Mouse (Mus musculus) midbrain, embryonic 10.5 days (tissue): ENCODE results near the gene Camkv. TPM values are rescaled to one million over a fixed set of nuclear protein-coding genes. Genes with fewer than 3 reads are reported as not detected.
A peak's percentile ranks its signal among the peaks of the same experiment; 100 is the strongest.

Experiments used
- DNase-seq: peaks from one replicate; pipeline ENCODE4 v3.0.0-alpha.2; 2017; ENCODE audit warnings: low spot score
- H3K27ac ChIP-seq: fragments of 300-500 bp; sonication (generic); replicated peaks from 2 replicates; pipeline ENCODE4 v1.5.1; 2016; ENCODE audit warnings: mild to moderate bottlenecking
- H3K27me3 ChIP-seq: fragments of 300-500 bp; sonication (generic); 2 replicates; pipeline ENCODE4 v1.6.1; 2016; ENCODE audit warnings: low read depth, mild to moderate bottlenecking; ENCODE audit not compliant: poor library complexity, severe bottlenecking
- H3K36me3 ChIP-seq: fragments of 300-500 bp; sonication (generic); 2 replicates; pipeline ENCODE4 v1.6.1; 2016; ENCODE audit warnings: mild to moderate bottlenecking, moderate library complexity
- H3K4me1 ChIP-seq: fragments of 300-500 bp; sonication (generic); 2 replicates; pipeline ENCODE4 v1.6.1; 2016
- H3K4me3 ChIP-seq: fragments of 300-500 bp; sonication (generic); 2 replicates; pipeline ENCODE4 v1.5.1; 2016; ENCODE audit warnings: mild to moderate bottlenecking, moderate library complexity
- H3K9me3 ChIP-seq: fragments of 300-500 bp; sonication (generic); replicated peaks from 2 replicates; pipeline ENCODE4 v1.6.1; 2016; ENCODE audit warnings: mild to moderate bottlenecking
- WGBS: fragments of 180-500 bp; shearing (Covaris S2); methylation state at CpG from one replicate; pipeline ENCODE4 v1.1.7; 2016; 5-methylcytosine and 5-hydroxymethylcytosine counted together
- polyA plus RNA-seq: library from polyadenylated mRNA; unstranded; fragments of >200 nt; fragmentation: Nextera tagmentation; extraction: Ambion mirVana; gene quantifications from 2 replicates; pipeline ENCODE4 v1.2.1, GENCODE M21; 2016

Camkv gene
- polyA plus RNA-seq = 20.9 and 23.0 TPM in 2 replicates

- Histone ChIP-seq H3K27me3 (peaks cover 38% of the 10 kb centered on the region), H3K27ac (peak within 1 kb of the TSS; percentile 89)
- WGBS = 6% methylated on average over 3 of the region's 3 CpGs
Observed at GRCm38 (mm10) chr9:107935374-107935773, at the start of gene Camkv. Gene Camkv (plus strand): TSS chr9:107935674.

GRCm38 (mm10) chr9:107887804-107888266 lies 47.6 kb upstream of the Camkv start, which contains the start of gene Mon1a:
Gene Mon1a (plus strand): TSS chr9:107888151.
- Histone ChIP-seq H3K27me3 (peaks cover 20% of the 10 kb centered on the region), H3K9me3 (no peaks in the 10 kb centered on the region), H3K36me3 (no peaks in the 10 kb centered on the region), H3K4me1 (peaks cover 19% of the 10 kb centered on the region), H3K27ac (peak within 1 kb of the TSS; percentile 75), H3K4me3 (peak within 1 kb of the TSS; percentile 66)
- DNase-seq = peak; percentile 84
- WGBS = under 1% methylated on average over 28 of the region's 28 CpGs

More at GRCm38 (mm10) chr9:107935374-107935773, at the start of gene Camkv:
- H3K4me1 ChIP-seq = peaks cover 46% of the 10 kb centered on the region
- no peaks in the 10 kb centered on the region for H3K36me3 ChIP-seq
- no peak for DNase-seq
- H3K9me3 ChIP-seq = no peaks in the 10 kb centered on the region
- H3K4me3 ChIP-seq = peak within 1 kb of the TSS; percentile 75

- Histone ChIP-seq H3K9me3 (no peaks in the 10 kb centered on the region), H3K27ac (peak overlapping the region; percentile 75), H3K27me3 (peaks cover 20% of the 10 kb centered on the region), H3K4me3 (peak overlapping the region; percentile 66), H3K4me1 (peaks cover 19% of the 10 kb centered on the region), H3K36me3 (no peaks in the 10 kb centered on the region)
- DNase-seq = no peak
- under 1% methylated on average over 18 of the region's 18 CpGs for WGBS
Observed at GRCm38 (mm10) chr9:107888267-107888850, 47.1 kb upstream of the Camkv start.

- H3K4me1 ChIP-seq = peaks cover 19% of the 10 kb centered on the region
- no peaks in the 10 kb centered on the region for H3K9me3 ChIP-seq
- no peak overlapping the region for H3K4me3 ChIP-seq
- H3K27ac ChIP-seq = no peak overlapping the region
- 87% methylated on average over 6 of the region's 6 CpGs for WGBS
- DNase-seq = no peak
- H3K27me3 ChIP-seq = peaks cover 20% of the 10 kb centered on the region
- no peaks in the 10 kb centered on the region for H3K36me3 ChIP-seq
Observed at GRCm38 (mm10) chr9:107890260-107890659, 45.2 kb upstream of the Camkv start.

- H3K27ac ChIP-seq = no peak overlapping the region
Observed at GRCm38 (mm10) chr9:107891023-107891422, 44.5 kb upstream of the Camkv start.

GRCm38 (mm10) chr9:107898563-107898962 lies 36.9 kb upstream of the Camkv start:
- peaks cover 46% of the 10 kb centered on the region for H3K27me3 ChIP-seq
- no peak overlapping the region for H3K4me3 ChIP-seq
- H3K9me3 ChIP-seq = no peaks in the 10 kb centered on the region
- DNase-seq = no peak
- no peak overlapping the region for H3K27ac ChIP-seq
- H3K36me3 ChIP-seq = peaks cover 11% of the 10 kb centered on the region; the same call in 1 of the 2 replicates
- 83% methylated on average over 10 of the region's 10 CpGs for WGBS
- H3K4me1 ChIP-seq = peaks cover 16% of the 10 kb centered on the region

More at GRCm38 (mm10) chr9:107891023-107891422, 44.5 kb upstream of the Camkv start:
- DNase-seq = no peak
- Histone ChIP-seq H3K4me3 (no peak overlapping the region), H3K9me3 (no peaks in the 10 kb centered on the region), H3K36me3 (no peaks in the 10 kb centered on the region), H3K4me1 (peaks cover 19% of the 10 kb centered on the region), H3K27me3 (peaks cover 14% of the 10 kb centered on the region)
- WGBS = 92% methylated on average over 1 of the region's 1 CpGs

- no peak for DNase-seq
- H3K27me3 ChIP-seq = peaks cover 52% of the 10 kb centered on the region
- no peaks in the 10 kb centered on the region for H3K9me3 ChIP-seq
- no peak overlapping the region for H3K4me3 ChIP-seq
- peaks cover 11% of the 10 kb centered on the region; the same call in 1 of the 2 replicates for H3K36me3 ChIP-seq
- WGBS = 65% methylated on average over 12 of the region's 12 CpGs
- H3K27ac ChIP-seq = no peak overlapping the region
- peaks cover 16% of the 10 kb centered on the region for H3K4me1 ChIP-seq
Observed at GRCm38 (mm10) chr9:107899855-107900254, 35.6 kb upstream of the Camkv start.

- 1% methylated on average over 44 of the region's 44 CpGs for WGBS
- H3K36me3 ChIP-seq = peaks cover 11% of the 10 kb centered on the region; the same call in 1 of the 2 replicates
- H3K27me3 ChIP-seq = peaks cover 59% of the 10 kb centered on the region
- H3K9me3 ChIP-seq = no peaks in the 10 kb centered on the region
- peak; percentile 83 for DNase-seq
- H3K4me3 ChIP-seq = peak overlapping the region; percentile 55
- H3K27ac ChIP-seq = peak overlapping the region; percentile 46; the same call in 1 of the 2 replicates
- H3K4me1 ChIP-seq = peaks cover 20% of the 10 kb centered on the region
Observed at GRCm38 (mm10) chr9:107900840-107901626, 34.4 kb upstream of the Camkv start.

- DNase-seq = no peak
- H3K4me1 ChIP-seq = peaks cover 25% of the 10 kb centered on the region
- H3K4me3 ChIP-seq = peak overlapping the region; percentile 55
- peaks cover 64% of the 10 kb centered on the region for H3K27me3 ChIP-seq
- no peaks in the 10 kb centered on the region for H3K9me3 ChIP-seq
- H3K27ac ChIP-seq = no peak overlapping the region
- 7% methylated on average over 17 of the region's 17 CpGs for WGBS
- H3K36me3 ChIP-seq = peaks cover 11% of the 10 kb centered on the region; the same call in 1 of the 2 replicates
Observed at GRCm38 (mm10) chr9:107901627-107901914, 33.9 kb upstream of the Camkv start.

GRCm38 (mm10) chr9:107904726-107905125 lies 30.7 kb upstream of the Camkv start:
- H3K4me3 ChIP-seq = no peak overlapping the region
- DNase-seq = peak; percentile 86
- no peak overlapping the region for H3K27ac ChIP-seq
- peaks cover 75% of the 10 kb centered on the region for H3K27me3 ChIP-seq
- no peaks in the 10 kb centered on the region for H3K9me3 ChIP-seq
- peaks cover 53% of the 10 kb centered on the region for H3K4me1 ChIP-seq
- H3K36me3 ChIP-seq = peaks cover 4% of the 10 kb centered on the region; the same call in 1 of the 2 replicates
- WGBS = 7% methylated on average over 4 of the region's 4 CpGs

- Histone ChIP-seq H3K4me3 (peak within 1 kb of the TSS; percentile 51), H3K4me1 (peaks cover 42% of the 10 kb centered on the region), H3K36me3 (no peaks in the 10 kb centered on the region), H3K27ac (peak within 1 kb of the TSS; percentile 77), H3K9me3 (no peaks in the 10 kb centered on the region), H3K27me3 (peaks cover 58% of the 10 kb centered on the region)
- peak; percentile 67 for DNase-seq
- 22% methylated on average over 19 of the region's 19 CpGs for WGBS
Observed at GRCm38 (mm10) chr9:107906252-107906966, 29.1 kb upstream of the Camkv start, which contains the start of gene Mst1r. Gene Mst1r (plus strand): TSS chr9:107906873.

- WGBS = 47% methylated on average over 31 of the region's 31 CpGs
- peak overlapping the region; percentile 77 for H3K27ac ChIP-seq
Observed at GRCm38 (mm10) chr9:107906967-107907800, 28.3 kb upstream of the Camkv start.

More at GRCm38 (mm10) chr9:107906967-107907800, 28.3 kb upstream of the Camkv start:
- no peak for DNase-seq
- Histone ChIP-seq H3K9me3 (no peaks in the 10 kb centered on the region), H3K4me1 (peaks cover 37% of the 10 kb centered on the region), H3K27me3 (peaks cover 50% of the 10 kb centered on the region), H3K4me3 (peak overlapping the region; percentile 51), H3K36me3 (no peaks in the 10 kb centered on the region)
